Mouse (Mus musculus) megakaryocyte, embryonic 14.5 days (primary cell): Measurements from ENCODE around the gene Atg4b.

Source experiments
- FLI1 ChIP-seq: IDR thresholded peaks from 2 replicates; pipeline ENCODE4 v1.6.1; 2012; ENCODE audit warnings: low read length, inconsistent platforms, mixed read lengths
- GATA1 ChIP-seq: IDR thresholded peaks from 3 replicates; pipeline ENCODE4 v1.6.1; 2012; ENCODE audit warnings: mixed read lengths, low read length, inconsistent platforms, borderline replicate concordance

DNA sequence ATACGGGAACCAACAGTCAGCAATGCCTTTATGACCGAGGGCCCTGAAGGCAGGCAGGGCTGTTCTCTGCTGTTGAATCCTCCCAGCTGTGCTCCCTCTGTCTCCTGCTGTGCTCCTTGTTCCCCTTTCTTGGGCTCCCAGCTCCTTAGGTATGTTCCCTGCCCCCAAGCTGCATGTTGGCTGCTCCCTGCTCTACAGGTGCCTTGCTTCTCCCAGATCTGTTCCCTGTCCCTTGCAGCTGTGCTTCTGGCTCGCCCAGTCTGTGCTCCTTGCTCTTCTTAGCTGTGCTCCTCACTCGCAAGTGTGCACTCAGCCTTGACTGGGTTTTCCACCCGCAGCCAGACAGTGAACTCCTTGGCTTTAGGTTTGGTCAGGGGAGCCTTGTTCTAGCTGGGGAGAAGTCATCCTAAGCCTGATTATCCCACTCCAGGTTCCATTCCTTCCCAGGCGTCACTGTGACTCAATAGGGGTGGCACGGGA lies 83.4 kb downstream of the Atg4b start:
- no peak for TF ChIP-seq GATA1
- no peak for TF ChIP-seq FLI1
